Mouse (Mus musculus) layer of hippocampus, adult 9-11 months (tissue): ENCODE data around the gene Arhgef11.
"Not testable (repeated sequence)": the region's sequence is repeated elsewhere in the genome, so short reads cannot be mapped to it uniquely, and the experiment has no call there.

Experiments
- DNase-seq: peaks from one replicate; pipeline ENCODE4 v3.0.0; 2022

Gene Arhgef11

DNA sequence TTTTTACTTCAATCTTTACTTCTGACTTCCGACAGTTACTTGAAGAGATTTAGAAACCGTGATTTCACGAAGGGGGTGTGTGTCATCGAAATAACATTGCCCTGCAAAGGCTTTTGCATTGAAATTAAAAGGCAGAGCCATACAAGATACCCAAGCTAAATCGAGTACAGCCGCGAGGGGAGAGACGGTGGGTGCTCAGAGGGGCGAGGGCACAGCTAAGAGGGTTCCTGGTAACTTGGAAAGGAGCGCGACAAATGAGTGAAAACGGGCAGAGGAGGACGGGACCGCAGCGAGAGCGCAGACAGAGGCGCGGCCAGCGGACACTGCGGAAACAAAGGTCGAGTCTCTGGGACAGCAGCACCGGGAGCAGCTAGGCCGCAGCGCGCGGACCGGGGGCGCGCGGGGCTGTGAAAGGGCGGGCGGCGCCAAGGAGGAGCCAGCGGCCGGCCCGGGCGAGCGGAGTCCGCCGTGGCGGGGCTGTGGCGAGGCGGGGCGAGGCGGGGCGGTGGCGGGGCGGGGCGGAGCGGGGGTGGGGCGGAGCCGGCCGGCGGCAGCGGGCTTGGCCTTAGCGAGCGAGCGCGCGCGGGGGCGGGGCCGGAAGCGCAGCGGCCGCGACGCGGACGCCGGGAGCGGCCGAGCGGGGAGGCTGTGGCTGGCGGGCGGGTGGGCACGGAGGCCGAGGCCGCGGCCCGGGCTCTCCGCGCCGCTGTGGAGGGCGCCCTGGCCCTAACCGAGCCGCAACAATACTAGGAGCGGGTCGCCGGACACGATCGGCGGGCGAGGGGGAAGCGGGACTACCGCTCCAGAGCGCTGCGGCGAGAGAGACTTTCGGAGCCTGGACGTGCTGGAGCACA lies at the start of gene Arhgef11:
Gene Arhgef11 (plus strand): TSS at position 603 of the 854 bp plus-strand sequence.
- peak; percentile 74 for DNase-seq

- no peak for DNase-seq
Observed at GRCm38 (mm10) chr3:87568681-87569080, 48.7 kb upstream of the Arhgef11 start.

GRCm38 (mm10) chr3:87575766-87576165 lies 41.6 kb upstream of the Arhgef11 start:
- no peak for DNase-seq

GRCm38 (mm10) chr3:87582259-87582658 lies 35.1 kb upstream of the Arhgef11 start:
- DNase-seq, result no peak

DNA sequence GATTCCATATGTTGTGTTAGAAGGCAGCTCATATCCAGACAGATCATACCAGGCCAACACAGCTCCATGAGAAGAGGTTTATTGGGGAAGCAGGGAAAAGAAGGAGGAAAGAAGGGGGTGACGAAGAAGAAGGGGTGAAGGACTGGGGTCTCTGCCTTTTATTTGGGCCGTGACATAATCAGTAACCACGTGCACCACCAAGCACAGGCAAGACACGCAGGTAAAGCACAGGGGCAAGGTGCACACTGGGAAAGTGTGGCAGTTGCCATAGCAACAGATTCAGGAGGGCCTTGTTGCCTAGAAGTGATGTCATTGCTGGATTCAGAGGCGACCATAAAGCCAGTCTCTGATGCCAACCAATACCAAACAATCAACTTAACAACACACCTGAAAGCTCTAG lies 23.6 kb upstream of the Arhgef11 start:
- no peak for DNase-seq

- DNase-seq, result not testable (repeated sequence)
Observed at GRCm38 (mm10) chr3:87595328-87595727, 22.0 kb upstream of the Arhgef11 start.

GRCm38 (mm10) chr3:87601077-87601476 lies 16.3 kb upstream of the Arhgef11 start:
- DNase-seq, result not testable (repeated sequence)

GRCm38 (mm10) chr3:87616354-87616753 lies 1.0 kb upstream of the Arhgef11 start:
- no peak for DNase-seq

- DNase-seq, result no peak
Observed at GRCm38 (mm10) chr3:87617811-87618130, 412 bp downstream of the Arhgef11 start.

DNA sequence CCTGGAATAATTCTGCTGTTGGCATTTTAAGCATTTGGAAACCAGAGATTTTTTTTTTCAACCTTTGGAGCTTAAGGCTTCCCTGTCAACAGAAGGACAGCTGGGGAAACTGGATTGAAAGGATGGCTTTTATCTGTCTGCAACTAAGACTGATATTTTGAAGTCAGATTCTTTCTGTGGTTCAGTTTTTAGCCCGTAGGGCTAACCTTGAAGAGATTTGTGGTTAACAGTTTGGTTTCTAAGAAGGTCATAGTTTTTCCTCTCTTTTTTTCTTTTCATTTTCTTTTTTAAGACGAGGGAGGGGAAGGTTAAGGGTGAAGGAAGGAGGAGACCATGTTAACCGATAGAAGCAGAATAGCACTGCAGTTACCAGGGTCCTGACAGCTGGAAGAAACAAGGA lies 881 bp downstream of the Arhgef11 start:
- DNase-seq, result no peak

DNA sequence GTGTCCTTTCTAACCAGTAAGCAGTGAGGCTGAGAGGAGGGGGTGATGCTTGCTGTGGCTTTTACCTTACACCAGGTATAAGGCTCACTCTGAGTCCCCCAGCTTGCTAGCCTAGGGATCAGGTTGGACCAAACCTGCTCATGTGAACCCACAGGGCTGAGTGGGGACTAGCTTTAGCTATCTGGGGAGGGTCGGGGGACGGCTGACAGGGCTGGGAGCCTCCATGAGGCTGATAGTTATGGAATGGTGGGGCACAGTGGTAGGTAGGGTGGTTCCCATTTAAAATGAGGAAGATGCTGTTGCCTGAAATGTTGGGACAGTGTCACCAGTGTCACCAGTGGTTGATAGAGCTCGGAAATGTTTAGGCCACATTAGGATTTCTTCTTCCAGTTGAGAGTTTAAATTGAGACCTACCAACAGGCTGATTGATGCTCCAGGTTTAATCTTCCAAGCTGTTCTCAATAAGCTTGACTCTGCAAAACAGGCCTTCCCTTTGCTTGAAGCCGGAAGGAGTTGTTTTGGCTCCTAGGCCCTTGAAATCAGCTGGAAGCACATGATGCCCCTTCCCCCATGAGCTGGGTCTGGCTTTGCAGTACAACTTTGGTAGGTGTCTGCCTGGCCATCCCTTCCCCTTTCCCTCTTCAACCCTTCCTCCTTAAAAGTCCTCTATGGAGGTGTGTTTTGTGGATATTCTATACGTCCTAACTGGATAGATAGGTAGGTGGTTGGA lies 1.8 kb downstream of the Arhgef11 start:
- DNase-seq, result no peak

- DNase-seq, result no peak
Observed at GRCm38 (mm10) chr3:87620218-87620891, 3.0 kb downstream of the Arhgef11 start.

GRCm38 (mm10) chr3:87624899-87625298 lies 7.5 kb downstream of the Arhgef11 start:
- no peak for DNase-seq

DNA sequence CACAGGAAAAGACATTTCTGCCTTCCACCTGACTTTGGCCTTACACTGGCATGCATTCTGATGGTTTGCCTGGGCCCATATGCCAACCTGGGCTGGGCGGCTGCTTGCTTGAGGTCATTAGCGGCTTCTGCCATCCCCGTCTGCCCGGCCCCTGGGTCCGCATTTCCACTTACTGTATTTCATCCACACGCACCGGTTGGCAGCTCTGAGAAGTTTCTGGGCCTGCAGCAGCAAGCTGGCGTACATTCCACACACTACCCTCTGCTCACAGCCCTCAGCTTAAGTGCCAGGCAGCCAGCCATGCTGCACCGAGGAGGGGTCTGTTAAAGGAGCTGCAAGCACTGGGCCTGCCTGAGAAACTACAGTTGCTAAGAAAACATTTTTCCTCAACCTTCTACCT lies 13.5 kb downstream of the Arhgef11 start:
- peak; percentile 25 for DNase-seq

DNA sequence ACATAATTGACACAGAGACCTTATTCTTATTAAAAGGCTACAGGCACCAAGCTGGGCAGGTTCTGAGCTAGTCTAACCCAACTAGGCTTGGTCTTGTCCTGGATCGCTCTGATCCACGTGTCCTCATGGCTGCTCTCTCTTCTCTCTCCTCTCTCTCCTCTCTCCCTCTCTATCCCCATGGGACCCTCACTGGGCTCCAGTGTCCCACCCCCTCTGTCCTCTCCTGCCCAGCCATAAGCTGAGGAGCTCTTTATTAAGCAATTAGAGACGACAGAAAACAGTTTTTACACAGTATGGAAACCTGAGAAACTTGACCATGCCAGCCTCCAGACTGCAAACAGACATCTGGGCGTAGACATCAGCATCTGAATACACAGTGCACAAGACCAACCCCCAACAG lies 14.0 kb downstream of the Arhgef11 start:
- DNase-seq, result no peak

- DNase-seq, result no peak
Observed at GRCm38 (mm10) chr3:87635514-87635913, 18.2 kb downstream of the Arhgef11 start.

- DNase-seq, result no peak
Observed at GRCm38 (mm10) chr3:87643453-87643852, 26.1 kb downstream of the Arhgef11 start.

DNA sequence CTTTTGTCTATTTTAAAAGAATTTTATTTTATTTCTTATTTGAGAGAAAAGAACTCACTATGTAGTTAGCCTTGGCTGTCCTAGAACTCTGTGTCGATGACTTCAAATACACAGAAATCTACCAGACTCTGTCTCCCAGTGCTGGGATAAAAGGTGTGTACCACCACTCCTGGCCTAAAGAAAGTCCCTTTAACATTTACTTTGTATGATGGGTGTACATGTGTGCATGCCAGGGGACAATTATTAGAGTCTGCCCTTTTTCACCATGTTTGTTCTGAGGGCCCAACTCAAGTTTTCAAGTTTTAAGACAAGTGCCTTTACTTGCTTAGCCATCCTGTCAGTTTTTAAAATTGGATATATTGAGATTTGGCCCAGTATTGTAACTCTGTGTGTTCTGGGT lies 28.8 kb downstream of the Arhgef11 start:
- no peak for DNase-seq

DNA sequence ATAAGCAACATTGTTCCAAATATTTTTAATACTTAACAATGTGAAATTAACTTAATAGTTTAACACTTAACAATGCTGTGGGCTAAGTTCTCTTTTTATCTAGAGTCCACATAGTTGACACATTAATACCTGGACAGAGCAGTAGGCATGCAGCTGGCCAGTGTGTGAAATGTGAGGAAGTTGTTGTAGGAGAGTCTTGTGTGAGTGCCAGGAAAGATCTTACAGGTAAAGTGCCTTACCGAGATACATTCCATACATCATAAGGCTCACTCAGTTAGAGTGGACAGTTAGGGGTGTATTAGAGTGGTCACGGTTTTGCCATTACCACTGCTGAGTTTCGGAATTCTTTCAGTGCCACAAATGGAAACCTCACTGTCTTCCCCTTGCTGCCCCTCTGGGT lies 31.7 kb downstream of the Arhgef11 start:
- DNase-seq, result no peak

DNA sequence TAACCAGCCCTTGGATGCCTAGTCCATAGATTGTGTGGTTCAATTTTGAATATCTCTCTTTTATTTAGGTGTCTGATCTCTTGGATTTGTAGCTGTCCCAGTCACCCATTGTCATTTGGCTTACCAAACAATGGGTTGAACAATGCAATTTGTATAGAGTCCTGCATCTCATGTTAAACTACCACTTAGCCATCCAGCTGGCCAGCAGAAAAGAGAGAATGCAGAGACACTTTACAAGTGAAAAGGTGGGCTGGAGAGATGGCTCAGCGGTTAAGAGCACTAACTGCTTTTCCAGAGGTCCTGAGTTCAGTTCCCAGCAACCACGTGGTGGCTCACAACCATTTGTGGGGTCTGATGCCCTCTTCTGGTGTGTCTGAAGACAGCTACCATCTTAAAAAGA lies 41.0 kb downstream of the Arhgef11 start:
- no peak for DNase-seq

DNA sequence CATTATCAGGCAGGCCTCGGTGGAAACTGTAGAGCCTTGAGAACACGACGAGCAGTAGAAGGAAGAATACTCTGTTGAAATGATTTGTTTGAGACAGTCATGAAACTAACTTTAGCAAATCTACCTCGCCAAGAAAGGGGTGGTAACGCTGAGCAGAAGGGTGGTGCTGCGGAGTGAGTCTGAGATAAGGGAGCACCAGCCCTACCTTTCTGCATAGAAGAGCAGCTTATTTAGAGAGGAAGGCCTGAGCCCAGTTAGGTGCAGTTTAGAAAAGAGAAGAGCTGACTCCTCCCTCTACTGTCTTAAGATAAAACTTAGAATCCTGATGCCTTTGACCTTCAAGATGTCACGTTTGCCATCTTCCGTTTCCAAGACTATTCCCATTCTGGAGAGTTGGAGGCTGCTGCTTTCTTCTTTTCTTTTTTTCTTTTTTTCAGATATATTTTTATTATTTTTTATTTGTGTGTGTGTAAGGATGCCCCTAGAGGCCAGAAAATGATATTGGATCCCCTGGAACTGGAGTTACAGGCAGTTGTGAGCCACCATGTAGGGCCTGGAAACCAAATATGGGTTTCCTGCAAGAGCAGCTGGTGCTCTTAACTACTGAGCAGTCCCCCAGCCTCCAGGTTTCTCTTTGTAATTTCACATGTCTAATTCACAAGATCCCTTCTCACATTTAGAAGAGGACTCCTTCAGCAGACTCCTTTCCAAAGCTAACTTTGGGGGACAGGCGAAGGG lies 42.5 kb downstream of the Arhgef11 start:
- DNase-seq, result peak; percentile 29

DNA sequence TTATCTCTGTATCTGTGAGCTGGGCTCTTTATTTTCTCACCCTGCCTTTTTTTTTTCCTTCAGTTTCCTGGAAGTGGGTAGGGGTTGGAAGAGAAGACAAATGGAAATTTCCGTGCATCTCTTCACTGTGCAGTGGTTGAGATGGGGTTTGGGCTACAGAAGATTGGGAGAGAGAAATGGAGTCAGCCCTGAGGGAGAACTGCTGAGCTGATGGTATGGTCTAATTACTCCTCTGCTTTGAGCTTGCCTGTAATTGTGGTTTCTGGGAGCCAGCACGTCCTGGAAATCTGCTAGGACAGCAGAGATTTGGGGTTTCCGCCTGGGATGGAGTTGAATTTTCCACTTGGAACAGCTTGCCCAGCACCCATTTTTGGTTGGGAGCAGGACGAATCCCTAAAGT lies 43.1 kb downstream of the Arhgef11 start:
- no peak for DNase-seq

DNA sequence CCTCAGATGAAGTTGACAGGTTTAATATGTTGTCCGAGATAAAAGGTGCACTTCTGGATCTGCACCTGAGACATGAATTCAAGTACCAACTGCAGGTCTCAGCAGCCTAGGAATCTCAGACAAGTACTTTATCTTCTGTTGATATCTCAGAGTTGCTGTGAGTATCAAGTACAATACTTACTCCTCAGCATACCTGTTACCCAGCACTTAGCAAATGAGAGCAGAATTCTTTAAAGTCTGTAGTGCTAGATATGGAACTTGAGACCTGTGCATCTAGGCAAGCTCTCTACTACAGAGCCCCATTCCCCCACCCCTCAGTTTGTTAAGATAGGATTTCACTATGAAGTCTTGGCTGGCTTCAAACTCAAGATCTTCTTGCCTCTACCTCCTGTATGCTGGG lies 43.9 kb downstream of the Arhgef11 start:
- no peak for DNase-seq
